Mouse (Mus musculus) A20 (cell line): ENCODE measurements around the gene Ccdc33.
A peak's percentile ranks its signal among the peaks of the same experiment; 100 is the strongest.

Experiments
- DNase-seq: peaks from one replicate; pipeline ENCODE4 v3.0.0-alpha.2; 2011; ENCODE audit warnings: low read depth, low spot score

Gene Ccdc33

DNA sequence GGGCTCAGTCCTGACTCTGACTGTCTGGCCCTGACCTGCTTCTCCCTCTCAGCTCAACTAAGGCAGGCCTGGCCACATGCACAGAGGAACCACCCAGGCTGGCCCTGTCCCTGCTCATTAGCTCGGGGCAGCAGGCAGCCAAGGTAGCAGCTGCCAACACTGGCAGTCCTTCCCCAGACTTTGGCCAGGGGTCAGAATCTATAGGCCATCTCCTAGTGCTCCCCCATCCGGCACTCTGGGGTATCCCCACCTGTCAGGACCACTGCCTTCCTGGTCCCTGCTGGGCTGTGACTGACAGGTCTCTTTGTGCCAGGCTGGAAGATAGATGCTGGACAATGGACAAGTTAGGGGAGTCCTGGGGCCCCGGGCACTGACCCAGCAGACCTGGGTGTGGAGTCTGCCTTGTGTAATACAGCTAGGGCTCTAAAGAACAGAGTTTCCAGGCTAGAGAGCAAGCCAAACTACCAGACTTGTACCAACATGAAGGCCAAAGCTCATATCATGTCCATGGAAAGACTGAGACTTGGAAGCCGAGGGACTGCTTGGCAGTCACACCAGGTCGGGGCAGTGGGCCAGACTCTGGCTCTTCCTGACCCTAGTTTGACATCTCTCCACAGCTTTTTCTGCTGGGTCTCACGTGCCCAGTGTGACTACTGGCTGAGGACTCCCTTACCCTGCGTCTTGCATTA, 25.9 kb downstream of the Ccdc33 start:
- no peak for DNase-seq

DNA sequence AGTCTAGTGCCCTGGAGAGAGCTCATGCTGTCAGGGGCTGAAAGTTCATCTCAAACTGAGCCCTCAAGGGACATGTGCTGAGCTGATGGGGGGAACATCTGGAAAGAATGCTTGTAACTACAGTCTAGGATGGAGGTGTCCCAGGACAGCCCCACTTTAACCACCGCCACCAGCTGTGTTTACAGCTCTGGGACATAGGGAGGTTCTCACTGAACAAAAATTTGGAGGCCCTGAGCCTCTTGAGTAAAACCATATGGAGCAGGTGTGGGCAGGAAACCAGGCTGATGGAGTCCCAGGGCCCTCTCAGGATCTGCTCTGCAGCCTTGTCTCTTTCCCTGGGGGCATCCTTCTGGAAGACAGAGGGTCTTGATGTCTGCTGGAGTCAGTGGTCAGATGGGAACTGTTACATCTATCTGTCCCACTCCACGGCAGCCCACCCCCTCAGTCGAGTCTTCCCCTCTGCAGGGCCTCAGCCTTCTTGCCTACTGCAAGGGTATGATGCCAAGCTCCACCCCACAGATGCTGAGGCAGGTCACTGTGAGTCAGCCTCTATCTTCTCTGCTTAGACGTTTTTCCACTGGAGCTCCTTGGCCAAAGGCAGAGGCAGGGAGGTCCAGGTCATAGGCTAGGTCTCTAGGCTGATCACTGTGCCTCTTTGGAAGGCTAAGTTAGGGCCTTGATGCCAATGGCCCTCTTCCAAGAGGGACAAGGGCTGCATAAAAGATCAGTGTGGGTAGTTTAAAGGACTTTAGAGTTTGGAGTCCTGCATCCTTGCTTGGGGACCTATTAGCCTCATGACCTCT, 26.8 kb downstream of the Ccdc33 start:
- DNase-seq: no peak

DNA sequence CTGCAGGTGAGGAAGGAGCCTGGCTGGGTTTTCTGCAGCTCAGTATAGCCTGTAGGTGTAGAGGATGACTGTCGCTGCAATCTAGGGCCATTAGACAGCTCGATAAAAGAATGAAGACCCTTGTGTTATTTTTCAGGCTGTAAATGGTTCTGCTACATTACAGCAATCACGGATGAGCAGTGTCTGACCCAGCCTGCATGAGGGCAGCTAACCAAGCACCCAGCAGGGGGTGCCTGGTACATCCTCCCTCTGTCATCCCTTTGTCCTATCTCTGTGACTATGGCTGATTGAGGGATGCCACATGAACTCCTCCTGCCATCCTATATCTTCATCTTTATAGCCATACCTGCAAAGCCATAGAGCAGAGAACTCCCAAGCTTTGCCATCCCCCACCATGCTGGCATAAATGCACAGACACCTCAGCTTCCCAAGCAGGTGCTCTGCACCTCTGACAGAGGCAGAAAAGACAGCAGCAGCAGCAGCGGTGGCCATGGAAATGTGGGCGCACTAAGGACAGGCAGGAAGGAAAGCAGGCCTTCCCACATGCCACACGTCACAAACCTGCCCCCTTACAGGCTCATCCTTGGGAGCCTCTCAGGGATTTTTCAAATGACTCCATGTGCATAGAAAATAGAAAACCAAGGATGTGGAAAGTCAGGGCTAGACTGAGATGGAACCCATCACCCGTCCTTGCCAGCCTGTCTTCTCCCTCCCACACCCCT, 31.2 kb downstream of the Ccdc33 start:
- no peak for DNase-seq

DNA sequence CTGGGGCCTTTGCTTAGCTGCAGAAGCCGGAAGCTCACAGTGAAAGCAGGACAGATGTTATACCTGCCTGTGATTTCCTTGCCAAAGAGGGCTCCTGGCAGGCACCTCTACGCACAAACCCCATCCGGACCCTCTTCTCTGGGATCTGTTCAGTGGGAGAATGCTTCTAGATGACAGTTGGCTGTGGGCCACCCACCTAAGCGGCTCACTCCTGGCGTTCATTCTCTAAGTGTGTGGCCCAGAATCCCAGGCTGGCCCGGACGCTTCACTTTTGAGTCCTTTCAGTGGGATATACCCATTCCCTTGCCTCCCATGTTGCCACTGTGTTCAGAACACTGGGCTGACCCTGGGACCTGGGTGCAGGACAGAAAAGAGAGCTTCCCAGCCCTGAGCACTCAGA, 31.8 kb downstream of the Ccdc33 start:
- DNase-seq: no peak

DNA sequence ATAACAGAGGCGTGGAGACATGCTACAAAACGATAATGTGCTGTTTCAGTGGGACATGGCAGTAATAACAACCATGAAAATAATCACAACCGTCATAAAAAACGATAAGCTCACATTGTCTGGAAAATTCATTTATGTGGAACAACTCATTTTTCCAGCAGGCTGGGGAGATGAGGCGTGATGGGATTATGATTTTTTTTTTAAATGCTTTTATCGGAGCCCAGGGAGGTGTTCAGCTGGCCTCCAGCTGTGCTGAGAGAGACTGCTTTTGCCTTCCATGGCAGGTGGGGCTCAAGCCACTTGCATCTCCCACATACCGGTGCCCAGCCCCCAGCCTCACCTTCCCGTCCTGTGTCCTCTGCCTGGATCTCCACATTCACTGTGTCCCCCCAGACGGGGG, 32.4 kb downstream of the Ccdc33 start:
- no peak for DNase-seq

DNA sequence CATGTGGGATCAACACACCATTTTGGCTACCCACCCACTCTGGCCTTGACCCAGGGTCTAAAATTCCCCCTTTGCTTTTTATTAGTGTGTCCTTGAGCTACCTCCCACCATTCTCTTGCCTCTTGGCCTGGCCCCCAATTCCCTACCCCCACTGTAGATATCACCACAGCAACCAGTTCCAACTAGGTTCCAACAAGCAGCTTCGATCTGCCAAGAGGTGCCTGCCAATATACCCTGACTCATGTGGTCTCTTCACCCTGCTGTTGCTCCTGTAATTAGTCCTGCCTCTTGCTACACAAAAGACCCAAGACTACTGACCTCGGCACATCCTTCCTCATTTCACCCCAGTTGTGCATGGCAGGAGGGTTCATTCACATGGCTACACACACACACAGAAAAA, 33.5 kb downstream of the Ccdc33 start:
- no peak for DNase-seq

DNA sequence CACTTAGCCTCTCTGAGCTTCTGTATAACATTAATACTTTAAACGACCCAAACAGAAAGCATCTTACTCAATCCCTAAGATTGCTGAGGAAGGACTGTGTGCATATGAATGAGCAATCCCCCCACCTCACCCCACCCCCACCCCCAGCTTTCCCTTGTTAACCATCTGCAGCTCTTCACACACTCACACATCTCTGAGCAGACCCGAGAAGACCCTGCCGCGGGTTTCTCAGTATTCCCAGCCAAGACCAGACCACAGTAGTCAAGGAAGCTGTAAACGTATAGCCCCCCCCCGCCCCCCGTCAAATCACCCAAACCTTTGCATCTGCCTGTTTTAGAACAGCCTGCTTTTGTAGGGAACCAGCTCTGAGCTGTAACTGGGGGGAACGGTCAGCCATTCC, 34.0 kb downstream of the Ccdc33 start:
- DNase-seq: no peak

DNA sequence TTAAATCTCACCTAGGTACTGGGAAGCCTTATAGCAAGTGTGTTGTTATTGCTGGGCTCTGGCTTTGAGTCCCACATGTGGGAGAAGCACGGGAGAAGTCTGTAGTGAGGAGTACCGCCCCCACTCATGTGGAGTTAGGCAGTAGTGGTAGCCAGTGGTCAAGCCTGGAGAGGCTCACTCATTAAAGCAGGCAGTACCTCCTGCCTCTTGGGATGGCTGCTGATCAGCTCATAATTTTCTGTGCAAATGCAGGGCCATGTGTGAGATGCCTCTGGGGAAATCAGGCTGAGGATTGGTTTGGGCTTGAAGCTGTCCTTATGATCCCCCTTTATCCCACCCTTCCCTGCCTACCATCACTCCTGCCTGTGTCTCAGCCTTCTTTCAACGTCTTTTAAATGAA, 44.1 kb downstream of the Ccdc33 start:
- no peak for DNase-seq

DNA sequence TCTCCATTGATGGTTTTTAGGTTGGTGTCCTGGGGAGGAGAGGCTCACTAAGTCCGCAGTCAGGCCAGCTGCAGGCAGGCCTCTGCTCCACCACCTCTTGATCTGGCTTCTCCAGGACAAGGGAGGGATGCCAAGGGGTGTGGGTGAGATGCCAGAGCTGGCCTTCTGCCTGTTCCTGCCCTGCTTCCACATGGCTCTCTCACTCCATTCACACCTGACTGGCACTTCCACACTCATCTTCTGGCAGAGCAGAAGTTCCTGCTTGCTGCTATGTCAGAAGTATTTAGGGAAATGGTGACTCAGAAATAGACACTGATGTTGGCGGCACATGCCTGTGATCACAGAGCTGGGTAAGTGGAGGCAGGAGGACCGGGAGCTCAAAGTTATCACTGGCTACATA, 51.1 kb downstream of the Ccdc33 start:
- DNase-seq: no peak

DNA sequence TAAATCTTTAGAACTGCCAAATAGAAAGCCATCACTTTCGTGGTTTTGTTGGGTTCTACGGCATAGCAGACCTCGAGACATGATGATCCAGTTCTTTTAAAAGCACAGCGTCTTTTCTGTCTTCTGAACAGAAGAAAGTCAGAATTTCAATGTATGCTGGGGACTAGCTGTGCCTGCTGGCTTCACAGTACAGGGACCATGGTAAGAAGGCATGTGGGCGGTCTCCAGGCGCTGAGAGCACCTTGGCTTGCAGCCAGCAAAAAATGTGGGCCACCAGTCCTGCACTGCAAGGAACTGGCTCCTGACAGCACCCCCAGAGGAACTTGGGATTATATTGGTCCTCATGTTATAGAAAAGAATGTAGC, 51.9 kb downstream of the Ccdc33 start:
- no peak for DNase-seq

DNA sequence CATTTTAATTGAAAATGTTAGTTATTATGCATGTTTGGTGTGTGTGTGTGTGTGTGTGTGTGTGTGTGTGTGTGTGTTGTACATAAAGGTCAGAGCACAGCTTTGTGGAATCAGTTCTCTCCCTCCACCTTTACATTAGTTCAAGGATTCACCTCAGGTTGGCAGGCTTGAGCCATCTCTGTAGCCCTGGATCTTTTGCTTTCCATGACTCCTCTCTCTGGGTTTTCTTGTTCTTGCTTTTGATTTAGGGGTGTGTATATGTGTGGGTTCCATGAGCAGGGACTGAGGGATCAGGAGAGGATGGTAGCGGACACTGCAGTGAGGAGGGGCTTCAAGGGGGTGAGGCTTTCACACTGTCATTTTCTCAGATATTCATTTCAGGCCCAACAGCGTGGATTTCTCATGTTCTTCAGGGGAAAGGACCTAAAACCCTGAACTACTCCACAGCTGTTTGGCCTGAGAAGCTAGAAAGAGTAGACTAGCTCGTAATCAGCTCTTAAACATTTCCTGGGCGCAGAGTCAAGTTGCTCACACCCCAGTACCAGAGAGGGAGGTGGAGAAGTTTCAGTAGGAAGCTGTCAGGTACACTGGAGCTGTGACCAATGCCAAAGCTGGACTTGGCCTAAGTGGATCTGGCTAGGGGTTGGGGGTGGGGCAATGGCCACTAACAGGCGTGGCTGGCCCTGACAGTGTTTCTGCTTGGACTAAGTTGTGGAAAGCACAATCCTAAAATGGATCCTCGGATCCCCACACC, 52.5 kb downstream of the Ccdc33 start:
- DNase-seq: no peak

DNA sequence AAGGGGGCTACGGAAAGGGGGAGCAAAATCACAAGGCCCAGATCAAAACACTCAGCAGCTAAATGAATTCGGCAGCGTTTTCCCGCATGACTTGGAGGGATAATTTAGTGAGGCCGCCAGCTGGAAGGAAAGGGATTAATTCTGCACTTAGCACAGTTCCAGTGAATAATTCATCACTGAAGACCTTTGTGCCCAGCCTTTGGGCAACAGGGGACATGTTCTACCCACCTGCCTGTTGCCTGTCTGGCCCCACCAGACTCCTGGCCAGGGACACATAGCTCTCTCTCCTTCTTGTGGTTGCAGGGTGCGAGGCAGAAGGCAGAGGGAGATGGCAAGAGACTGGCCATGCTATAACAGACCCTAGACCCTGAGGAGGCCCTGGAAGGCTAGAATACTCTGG, 53.1 kb downstream of the Ccdc33 start:
- no peak for DNase-seq

DNA sequence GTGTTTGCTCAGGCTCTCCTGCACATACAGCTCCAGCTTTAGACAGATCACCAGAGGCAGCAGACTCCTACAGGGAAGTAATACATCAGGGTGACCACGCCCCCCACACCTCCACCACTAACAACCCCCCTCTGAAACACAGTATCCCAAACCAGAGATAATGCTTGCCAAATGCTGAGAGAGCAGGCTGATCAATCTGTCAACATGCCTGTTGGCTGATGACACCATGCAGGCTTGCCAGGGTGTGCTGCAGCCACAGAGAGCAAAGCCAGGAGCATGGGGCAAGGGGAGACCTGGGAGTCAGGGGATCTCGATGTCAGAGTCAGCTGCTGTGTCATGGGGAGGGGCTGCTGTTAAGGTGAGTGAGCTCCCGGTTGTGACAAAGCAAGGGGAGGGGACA, 55.1 kb downstream of the Ccdc33 start, which contains the start of gene Stra6:
Stra6 (plus strand) TSS at position 258 of the 400 bp plus-strand sequence.
- no peak for DNase-seq

DNA sequence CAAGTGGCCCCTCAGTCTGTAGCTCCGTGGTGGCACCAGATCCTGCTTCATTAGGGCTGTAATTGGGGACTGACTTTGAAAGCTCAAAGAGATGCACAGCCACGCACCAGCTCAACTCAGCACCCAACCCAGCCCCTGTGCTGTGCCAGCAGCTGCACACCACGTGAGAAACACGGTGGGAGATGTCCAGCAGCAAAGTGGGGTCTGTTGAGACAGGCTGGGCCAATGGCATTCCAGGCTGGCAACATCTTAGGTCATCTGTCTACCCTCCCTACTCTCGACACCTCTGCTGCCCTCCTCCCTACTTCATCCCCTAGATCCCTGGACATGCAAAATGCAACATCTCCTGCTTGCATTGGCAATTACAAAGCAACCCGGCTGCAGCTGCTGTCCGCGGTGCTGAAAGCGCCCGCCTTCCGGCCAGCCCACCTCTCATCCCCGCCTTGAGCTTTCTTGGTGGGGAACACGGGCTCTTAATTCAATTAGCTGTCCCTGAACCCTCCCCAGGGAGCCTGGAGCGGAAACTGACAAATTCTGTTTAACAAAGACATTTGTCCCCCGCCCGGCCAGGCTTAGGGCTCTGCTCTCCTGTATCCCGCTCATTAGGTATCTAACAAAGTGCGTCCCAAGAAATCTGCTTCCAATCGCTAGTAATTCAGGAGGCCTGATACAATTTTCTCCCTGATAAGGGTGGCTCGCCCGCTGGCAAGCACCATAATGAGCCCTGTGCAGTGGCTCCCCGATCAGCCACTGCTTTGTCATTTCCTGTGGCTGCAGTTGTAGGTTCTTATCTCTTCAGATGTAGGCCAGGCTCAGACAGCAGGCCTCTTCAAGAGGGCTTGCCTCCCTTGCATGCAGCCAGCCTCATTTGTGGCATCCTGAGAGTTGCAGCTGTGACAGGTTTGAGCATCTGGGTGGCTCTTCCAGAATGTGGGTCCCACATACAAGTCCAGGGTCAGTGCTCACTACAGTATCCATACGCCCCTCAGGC, 57.7 kb downstream of the Ccdc33 start:
- DNase-seq: peak; percentile 28

DNA sequence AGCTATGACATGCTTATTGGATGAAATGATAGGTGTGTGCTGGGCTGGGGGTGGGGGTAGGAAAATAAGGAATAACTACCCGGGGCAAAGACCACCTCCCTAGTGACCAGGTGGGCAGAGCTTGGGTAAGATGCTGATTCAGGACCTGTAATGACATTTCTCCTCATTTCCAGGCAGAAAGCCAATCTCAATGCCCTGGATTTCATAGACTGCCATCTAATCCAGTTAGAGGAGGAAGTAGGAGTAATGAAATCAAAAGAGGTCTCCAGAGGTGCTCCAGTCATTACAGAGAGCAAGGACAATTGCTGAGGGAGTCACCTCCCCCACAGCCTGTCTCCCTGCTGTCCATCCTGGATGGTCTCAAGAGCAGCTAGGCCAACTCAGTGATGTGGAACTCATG, 58.7 kb downstream of the Ccdc33 start:
- DNase-seq: no peak

DNA sequence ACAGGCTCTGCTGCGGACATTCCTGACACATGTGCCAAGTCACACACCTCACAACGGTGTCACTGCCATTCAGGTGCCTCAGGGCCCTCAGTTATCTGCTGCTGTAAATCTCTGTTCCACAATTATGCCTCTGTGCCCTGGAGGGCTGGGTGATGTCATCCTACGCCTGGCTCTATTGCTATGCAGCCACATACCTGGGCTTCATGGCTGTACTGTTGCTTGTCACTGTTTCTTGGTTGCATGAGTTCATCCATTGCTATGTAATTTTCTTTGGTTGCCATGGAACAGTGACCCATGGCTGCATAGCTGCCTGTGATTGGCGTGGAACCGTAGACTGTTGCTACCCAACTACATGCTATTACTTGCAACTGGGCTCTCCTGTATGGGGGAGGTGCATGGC, 63.0 kb downstream of the Ccdc33 start:
- DNase-seq: no peak

DNA sequence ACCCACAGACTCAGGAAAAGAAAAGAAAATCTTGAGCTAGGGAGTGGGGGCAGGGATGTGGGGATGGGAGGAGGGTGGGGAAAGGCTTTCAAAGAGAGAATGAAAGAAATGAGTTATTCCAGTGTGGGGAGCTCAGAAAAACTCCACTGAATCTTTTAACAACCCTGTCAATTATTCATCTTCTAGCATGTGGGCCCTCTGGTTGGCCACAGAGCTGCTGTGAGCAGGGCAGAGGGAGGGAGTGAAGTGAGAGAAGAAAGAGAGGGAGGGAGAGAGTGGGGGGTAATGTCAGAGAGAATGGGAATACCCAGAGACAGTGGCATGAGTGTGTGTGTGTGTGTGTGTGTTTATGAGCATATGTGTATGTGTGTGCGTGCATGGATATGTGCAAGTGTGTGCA, 64.6 kb downstream of the Ccdc33 start:
- no peak for DNase-seq

DNA sequence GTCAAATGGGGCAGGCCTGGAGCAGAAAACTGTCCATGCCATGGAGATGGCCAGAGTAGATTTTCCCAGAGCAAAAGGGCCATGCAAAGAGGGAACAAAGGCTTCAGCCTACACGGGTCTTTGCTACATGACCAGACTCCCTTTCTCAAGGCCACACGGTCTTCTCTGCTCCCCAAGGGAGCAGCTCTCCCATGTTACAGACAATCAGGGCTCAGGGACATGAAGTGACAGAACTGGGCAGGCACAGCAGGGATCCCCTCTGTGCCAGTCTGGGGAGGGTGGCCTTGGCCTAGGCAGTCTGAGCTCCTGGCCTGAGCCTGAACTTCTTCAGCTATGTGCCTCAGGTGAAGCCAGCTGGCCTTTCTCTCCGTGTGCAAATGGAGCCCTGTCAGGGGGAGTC, 65.1 kb downstream of the Ccdc33 start:
- no peak for DNase-seq

DNA sequence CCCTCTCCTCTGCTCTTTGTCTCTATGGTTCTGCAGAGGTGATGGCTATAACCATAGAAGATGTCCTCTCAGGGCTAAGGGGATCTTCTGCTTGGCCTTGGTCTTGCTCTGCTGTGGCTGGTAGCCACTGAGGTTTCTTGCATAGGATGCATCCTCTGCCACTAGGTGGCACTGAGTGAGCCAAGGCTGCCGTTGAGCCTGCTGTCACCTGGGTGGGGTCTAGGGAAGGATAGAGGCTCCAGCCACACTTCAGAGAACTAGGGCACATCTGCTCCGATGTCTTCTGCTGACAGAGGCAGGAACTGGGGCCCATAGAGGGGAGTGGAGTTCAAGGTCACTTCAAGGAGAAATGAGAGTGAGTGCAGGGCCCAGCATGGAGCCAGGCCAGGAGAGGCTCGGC, 65.5 kb downstream of the Ccdc33 start:
- DNase-seq: peak; percentile 54

DNA sequence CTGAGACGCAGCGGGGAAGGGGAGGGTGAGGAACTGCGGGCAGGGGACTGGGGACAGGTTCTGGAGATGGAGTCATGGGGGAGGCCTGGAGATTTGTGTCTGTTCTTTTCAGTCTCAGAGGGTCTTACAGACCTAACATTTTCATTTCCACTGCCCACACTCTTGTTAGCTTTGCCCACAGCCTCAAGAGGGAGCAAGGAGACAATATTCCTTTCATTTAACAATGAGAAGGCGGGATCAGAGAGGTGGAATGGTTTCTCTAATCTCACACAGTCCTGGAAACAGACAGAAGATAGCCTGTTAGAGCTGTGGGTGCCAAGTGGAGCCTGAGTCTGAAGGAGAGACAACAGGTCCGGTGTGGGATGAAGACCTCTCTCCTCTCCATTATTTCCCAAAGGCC, 66.7 kb downstream of the Ccdc33 start:
- DNase-seq: no peak

DNA sequence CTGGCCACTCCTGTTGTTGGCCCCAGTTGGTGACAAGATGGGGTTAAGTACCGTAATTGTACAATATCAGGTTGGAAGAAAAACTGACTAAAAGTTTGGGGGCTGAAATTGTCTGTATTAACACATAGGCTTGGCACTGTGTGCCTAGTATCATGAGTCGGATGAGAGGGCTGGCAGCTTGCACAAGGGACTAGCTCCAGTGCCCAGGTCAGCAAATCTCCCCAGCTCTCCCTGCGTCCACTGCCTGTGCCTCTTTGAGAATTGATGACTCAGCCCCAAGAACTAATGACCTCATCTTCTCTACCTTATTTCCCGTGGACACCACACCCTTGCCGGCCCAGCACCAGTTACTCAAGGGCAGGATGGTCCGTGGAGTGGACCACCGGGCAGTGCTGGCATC, 68.8 kb downstream of the Ccdc33 start:
- DNase-seq: no peak
